Mouse (Mus musculus) stomach, embryonic 14.5 days (tissue): ENCODE measurements around the gene Zfp57. TPM values are rescaled to one million over a fixed set of nuclear protein-coding genes. Genes with fewer than 3 reads are reported as not detected.

Experiments
- ATAC-seq: fragments of 200-750 bp; cut with Nextera tagmentation; 2 replicates; pipeline ENCODE4 v1.8.0; 2017; ENCODE audit warnings: low read depth, moderate TSS enrichment; ENCODE audit not compliant: insufficient number of reproducible peaks, insufficient read depth, low FRiP score
- H3K27ac ChIP-seq: fragments of 300-500 bp; sonication (generic); 2 replicates; pipeline ENCODE4 v1.5.1; 2014; ENCODE audit warnings: mild to moderate bottlenecking, low read length, moderate library complexity, mixed read lengths
- H3K27me3 ChIP-seq: fragments of 300-500 bp; sonication (generic); 2 replicates; pipeline ENCODE4 v1.6.1; 2014; ENCODE audit warnings: low read length, control low read depth, mixed read lengths; ENCODE audit not compliant: control insufficient read depth, insufficient read depth
- H3K36me3 ChIP-seq: fragments of 300-500 bp; sonication (generic); 2 replicates; pipeline ENCODE4 v1.6.1; 2014; ENCODE audit warnings: mild to moderate bottlenecking, control low read depth, low read length, moderate library complexity, mixed read lengths; ENCODE audit not compliant: control insufficient read depth, insufficient read depth
- H3K4me1 ChIP-seq: fragments of 300-500 bp; sonication (generic); 2 replicates; pipeline ENCODE4 v1.6.1; 2014; ENCODE audit warnings: low read length, control low read depth, mixed read lengths; ENCODE audit not compliant: control insufficient read depth, insufficient read depth
- H3K4me2 ChIP-seq: fragments of 300-500 bp; sonication (generic); replicated peaks from 2 replicates; pipeline ENCODE4 v1.6.1; 2014; ENCODE audit warnings: low read depth, low read length, control low read depth
- H3K4me3 ChIP-seq: fragments of 300-500 bp; sonication (generic); 2 replicates; pipeline ENCODE4 v1.5.1; 2014; ENCODE audit warnings: low read depth, low read length, control low read depth
- H3K9ac ChIP-seq: fragments of 300-500 bp; sonication (generic); replicated peaks from 2 replicates; pipeline ENCODE4 v1.6.1; 2014; ENCODE audit warnings: low read depth, mild to moderate bottlenecking, control low read depth, low read length, moderate library complexity, mixed read lengths
- H3K9me3 ChIP-seq: fragments of 300-500 bp; sonication (generic); 2 replicates; pipeline ENCODE4 v1.6.1; 2016; ENCODE audit warnings: low read depth, low read length, control low read depth; ENCODE audit not compliant: control insufficient read depth
- WGBS: fragments of 180-500 bp; shearing (Covaris S2); extraction: QIAGEN DNeasy Blood & Tissue Kit; methylation state at CpG from one replicate; pipeline ENCODE4 v1.1.7; 2014; 5-methylcytosine and 5-hydroxymethylcytosine counted together
- polyA plus RNA-seq: library from polyadenylated mRNA; unstranded; fragments of >200 nt; fragmentation: Nextera tagmentation; extraction: Ambion mirVana; gene quantifications from 2 replicates; pipeline ENCODE4 v1.2.1, GENCODE M21; 2014

Zfp57 gene
- 77.8 and 82.1 TPM in 2 replicates for polyA plus RNA-seq

GRCm38 (mm10) chr17:37000863-37001262 lies at the start of gene Zfp57:
Zfp57 (plus strand) TSS chr17:37001163.
- 91% methylated on average over 7 of the region's 7 CpGs for WGBS
- H3K4me3 ChIP-seq: peak within 1 kb of the TSS; percentile 71; the same call in 1 of the 2 replicates
- H3K9me3 ChIP-seq: no peaks in the 10 kb centered on the region
- peak within 1 kb of the TSS; percentile 76; the same call in 1 of the 2 replicates for H3K4me2 ChIP-seq
- no peak for ATAC-seq
- H3K36me3 ChIP-seq: no peaks in the 10 kb centered on the region
- no peaks in the 10 kb centered on the region for H3K27me3 ChIP-seq
- H3K9ac ChIP-seq: no peak within 1 kb of the TSS
- no peak within 1 kb of the TSS for H3K27ac ChIP-seq
- no peaks in the 10 kb centered on the region for H3K4me1 ChIP-seq

- Histone ChIP-seq H3K4me3 (no peak overlapping the region), H3K9ac (no peak overlapping the region), H3K9me3 (no peaks in the 10 kb centered on the region), H3K4me2 (no peak overlapping the region), H3K27ac (no peak overlapping the region), H3K4me1 (peaks cover 9% of the 10 kb centered on the region), H3K27me3 (no peaks in the 10 kb centered on the region), H3K36me3 (peaks cover 21% of the 10 kb centered on the region)
- 90% methylated on average over 2 of the region's 2 CpGs for WGBS
- ATAC-seq: no peak
Observed at GRCm38 (mm10) chr17:36952631-36953030, 48.3 kb upstream of the Zfp57 start.

GRCm38 (mm10) chr17:36953062-36953461 lies 47.9 kb upstream of the Zfp57 start:
- Histone ChIP-seq H3K36me3 (peaks cover 21% of the 10 kb centered on the region), H3K27ac (no peak overlapping the region), H3K27me3 (no peaks in the 10 kb centered on the region), H3K9ac (no peak overlapping the region), H3K9me3 (no peaks in the 10 kb centered on the region), H3K4me3 (no peak overlapping the region), H3K4me1 (peaks cover 8% of the 10 kb centered on the region), H3K4me2 (no peak overlapping the region)
- ATAC-seq: no peak
- WGBS: 89% methylated on average over 1 of the region's 1 CpGs

GRCm38 (mm10) chr17:36957999-36958743 lies 42.8 kb upstream of the Zfp57 start, which contains the start of the genes Znrd1 and Znrd1as:
Znrd1 (minus strand) TSS chr17:36958559.
Znrd1as (plus strand) TSS chr17:36958592.
- Histone ChIP-seq H3K4me3 (peak within 1 kb of the TSS; percentile 64), H3K4me1 (peaks cover 5% of the 10 kb centered on the region; the same call in 1 of the 2 replicates), H3K27me3 (no peaks in the 10 kb centered on the region), H3K9me3 (no peaks in the 10 kb centered on the region), H3K4me2 (peak within 1 kb of the TSS; percentile 63), H3K9ac (peak within 1 kb of the TSS; percentile 71), H3K36me3 (peaks cover 12% of the 10 kb centered on the region; the same call in 1 of the 2 replicates), H3K27ac (peak within 1 kb of the TSS; percentile 68; the same call in 1 of the 2 replicates)
- WGBS: under 1% methylated on average over 46 of the region's 46 CpGs
- ATAC-seq: peak; percentile 98

GRCm38 (mm10) chr17:36958884-36959283 lies 42.1 kb upstream of the Zfp57 start:
- Histone ChIP-seq H3K9ac (peak overlapping the region; percentile 54), H3K27ac (no peak overlapping the region), H3K4me2 (peak overlapping the region; percentile 63), H3K4me1 (peaks cover 5% of the 10 kb centered on the region; the same call in 1 of the 2 replicates), H3K27me3 (no peaks in the 10 kb centered on the region), H3K36me3 (peaks cover 9% of the 10 kb centered on the region; the same call in 1 of the 2 replicates), H3K9me3 (no peaks in the 10 kb centered on the region), H3K4me3 (peak overlapping the region; percentile 64)
- ATAC-seq: 0 out of 2 replicates have a peak, but pooled peaks have one; percentile 14
- 8% methylated on average over 12 of the region's 12 CpGs for WGBS

- Histone ChIP-seq H3K36me3 (no peaks in the 10 kb centered on the region; the same call in 1 of the 2 replicates), H3K4me2 (no peak overlapping the region), H3K4me3 (no peak overlapping the region), H3K9ac (no peak overlapping the region), H3K9me3 (no peaks in the 10 kb centered on the region), H3K4me1 (peaks cover 5% of the 10 kb centered on the region; the same call in 1 of the 2 replicates), H3K27ac (no peak overlapping the region), H3K27me3 (no peaks in the 10 kb centered on the region)
- no peak for ATAC-seq
- WGBS: 37% methylated on average over 1 of the region's 1 CpGs
Observed at GRCm38 (mm10) chr17:36961125-36961524, 39.8 kb upstream of the Zfp57 start.

GRCm38 (mm10) chr17:36966875-36967274 lies 34.1 kb upstream of the Zfp57 start:
- no peak overlapping the region for H3K27ac ChIP-seq
- no peak overlapping the region for H3K9ac ChIP-seq
- ATAC-seq: no peak
- no peak overlapping the region for H3K4me3 ChIP-seq
- H3K9me3 ChIP-seq: no peaks in the 10 kb centered on the region
- WGBS: 81% methylated on average over 1 of the region's 1 CpGs
- no peaks in the 10 kb centered on the region for H3K36me3 ChIP-seq
- H3K4me2 ChIP-seq: no peak overlapping the region
- no peaks in the 10 kb centered on the region for H3K4me1 ChIP-seq
- H3K27me3 ChIP-seq: no peaks in the 10 kb centered on the region

GRCm38 (mm10) chr17:36970316-36970890 lies 30.6 kb upstream of the Zfp57 start:
- Histone ChIP-seq H3K9me3 (no peaks in the 10 kb centered on the region), H3K27me3 (no peaks in the 10 kb centered on the region), H3K36me3 (no peaks in the 10 kb centered on the region), H3K9ac (no peak overlapping the region), H3K27ac (no peak overlapping the region), H3K4me3 (no peak overlapping the region), H3K4me2 (no peak overlapping the region), H3K4me1 (no peaks in the 10 kb centered on the region)
- ATAC-seq: no peak
- 75% methylated on average over 14 of the region's 14 CpGs for WGBS
